Mouse (Mus musculus) kidney, adult 2 months (tissue): ENCODE data around the gene Cfap61.

Source experiments
- CTCF ChIP-seq: fragments of 200-500 bp; conservative IDR thresholded peaks from 2 replicates; pipeline ENCODE4 v1.5.1; 2011; ENCODE audit warnings: low read depth, mild to moderate bottlenecking, control low read depth, low read length, moderate library complexity, mixed read lengths; ENCODE audit not compliant: insufficient read depth, insufficient read length
- POLR2A ChIP-seq: fragments of 200-500 bp; IDR thresholded peaks from one replicate; pipeline ENCODE4 v1.6.1; 2011; ENCODE audit warnings: low read depth, low read length, control low read depth

DNA sequence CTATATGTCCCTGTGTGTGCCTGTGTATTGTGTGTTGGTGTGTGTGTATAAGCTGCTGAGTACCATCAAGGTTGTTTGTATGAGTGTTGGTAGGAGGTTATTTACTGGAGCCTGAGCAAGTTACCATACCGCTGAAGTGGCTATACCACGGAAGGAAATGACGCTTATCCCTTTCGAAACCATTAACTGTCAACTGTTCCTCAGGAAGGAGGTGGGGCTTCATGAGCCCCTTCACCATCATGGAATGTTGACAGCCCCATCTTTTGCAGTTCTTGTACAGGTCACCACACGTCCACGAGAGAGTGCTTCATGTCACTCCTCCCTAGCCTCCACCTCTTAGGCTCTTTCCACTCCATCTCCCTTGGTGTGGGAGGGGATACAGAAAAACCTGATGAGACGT, 263.4 kb downstream of the Cfap61 start:
- TF ChIP-seq CTCF: no peak
- TF ChIP-seq POLR2A: no peak
